8 mouse cellular contexts compared by ENCODE assay signal in genomic region chr6:120222669-120223068, GRCm38 (mm10).
DNase-seq lines count a peak whose midpoint lies in the region; ATAC-seq and TF ChIP-seq lines count a peak whose summit lies in the region.

No protein-coding gene starts in this region.

- TF ChIP-seq POLR2A in bone marrow macrophage, adult 2 months (IDR thresholded peaks at IDR 0.05; ENCODE audit: borderline replicate concordance, low read depth, low read length), result no peak
- no peak for TF ChIP-seq POLR2A in limb, embryonic 14.5 days (IDR thresholded peaks at IDR 0.05; ENCODE audit: borderline replicate concordance, extremely low read depth, insufficient read depth, insufficient read length)

- no peaks in the 10 kb centered on the region for H3K36me3 ChIP-seq in kidney, embryonic 14.5 days (ENCODE audit: control insufficient read depth, insufficient read depth, low read length)
- H3K36me3 ChIP-seq in limb, embryonic 14.5 days (ENCODE audit: control insufficient read depth, insufficient read depth, low read length), result no peaks in the 10 kb centered on the region

- DNase-seq in urinary bladder, postnatal 14 days (ENCODE audit: low spot score), result peak; percentile 72
- no peak for DNase-seq in urinary bladder, postnatal 10 days (ENCODE audit: low spot score)
- DNase-seq in forelimb bud, embryonic 11.5 days (ENCODE audit: low read depth, low spot score), result peak; percentile 56
- peak; percentile 32 for DNase-seq in limb, embryonic 14.5 days (ENCODE audit: low spot score)
- DNase-seq in right cerebral cortex, adult 2 months (ENCODE audit: low spot score in 2 of 2), result peak; percentile 46 to 65

- no peaks in the 10 kb centered on the region for H3K27me3 ChIP-seq in kidney, embryonic 14.5 days (ENCODE audit: control insufficient read depth, insufficient read depth, low read length)
- no peaks in the 10 kb centered on the region for H3K27me3 ChIP-seq in limb, embryonic 14.5 days (ENCODE audit: control insufficient read depth, insufficient read depth, low read length)

- no peaks in the 10 kb centered on the region for H3K9me3 ChIP-seq in kidney, embryonic 14.5 days (ENCODE audit: control insufficient read depth, low read length)
- no peaks in the 10 kb centered on the region for H3K9me3 ChIP-seq in limb, embryonic 14.5 days (ENCODE audit: control insufficient read depth, low read length)

- 20% methylated on average over 6 of the region's 6 CpGs for WGBS in kidney, embryonic 14.5 days
- 23% methylated on average over 6 of the region's 6 CpGs for WGBS in limb, embryonic 14.5 days

- H3K4me2 ChIP-seq in kidney, embryonic 14.5 days (replicated peaks; ENCODE audit: low read depth, low read length), result no peak overlapping the region
- H3K4me2 ChIP-seq in limb, embryonic 14.5 days (replicated peaks; ENCODE audit: low read depth, low read length, severe bottlenecking), result no peak overlapping the region

- TF ChIP-seq CTCF in bone marrow macrophage, adult 2 months (IDR thresholded peaks at IDR 0.05; ENCODE audit: low read depth, low read length), result peak; percentile 26; the same call in 1 of the 2 replicates

- H3K27ac ChIP-seq in bone marrow macrophage, adult 2 months (ENCODE audit: insufficient read depth, low read depth, low read length), result no peak overlapping the region
- no peak overlapping the region for H3K27ac ChIP-seq in kidney, embryonic 14.5 days (ENCODE audit: low read depth, low read length)
- no peak overlapping the region for H3K27ac ChIP-seq in limb, embryonic 14.5 days (replicated peaks; ENCODE audit: low read depth, low read length)

- no peak overlapping the region for H3K4me3 ChIP-seq in bone marrow macrophage, adult 2 months (ENCODE audit: insufficient read depth, low read length)
- no peak overlapping the region for H3K4me3 ChIP-seq in kidney, embryonic 14.5 days (ENCODE audit: low read length)
- no peak overlapping the region for H3K4me3 ChIP-seq in limb, embryonic 14.5 days (replicated peaks; ENCODE audit: low read length)

- H3K9ac ChIP-seq in kidney, embryonic 14.5 days (ENCODE audit: low read depth, low read length), result no peak overlapping the region
- no peak overlapping the region for H3K9ac ChIP-seq in limb, embryonic 14.5 days (ENCODE audit: low read depth, low read length, severe bottlenecking)

- H3K4me1 ChIP-seq in bone marrow macrophage, adult 2 months (ENCODE audit: control insufficient read depth, insufficient read depth, low read length), result no peaks in the 10 kb centered on the region
- H3K4me1 ChIP-seq in kidney, embryonic 14.5 days (ENCODE audit: control insufficient read depth, insufficient read depth, low read length), result peaks cover 4% of the 10 kb centered on the region; the same call in 1 of the 2 replicates
- H3K4me1 ChIP-seq in limb, embryonic 14.5 days (ENCODE audit: control insufficient read depth, insufficient read depth, low read length), result 0 out of 2 replicates have a peak, but pooled peaks cover 2% of the 10 kb centered on the region

- peak; percentile 38; the same call in 1 of the 2 replicates for ATAC-seq in kidney, embryonic 14.5 days (ENCODE audit: low FRiP score, low TSS enrichment)
- no peak for ATAC-seq in limb, embryonic 14.5 days (ENCODE audit: low FRiP score, low read depth)
- ATAC-seq in monocyte, adult 5-6 weeks (replicated peaks; ENCODE audit: insufficient number of reproducible peaks, low FRiP score, low TSS enrichment, poor library complexity, severe bottlenecking), result no peak
